In genomic region chr4:106747001-106747580, GRCm38 (mm10) we compare ENCODE assay signal across 19 mouse cellular contexts. TPM values are rescaled to one million over a fixed set of nuclear protein-coding genes. Genes with fewer than 3 reads are reported as not detected.
DNase-seq lines count a peak whose midpoint lies in the region; ATAC-seq lines count a peak whose summit lies in the region.
"Had no signal": no experiment of that assay in that cellular context is flagged by ENCODE, and none has a peak within 500 bp of the region (broad histone marks: within the 10 kb centered on the region; RNA-seq: fewer than 3 reads in every experiment).

No protein-coding gene starts in this region.

- no peak overlapping the region for H3K4me2 ChIP-seq in forebrain, embryonic 12.5 days
- no peak overlapping the region for H3K4me2 ChIP-seq in forebrain, embryonic 15.5 days (replicated peaks)
- H3K4me2 ChIP-seq in limb, embryonic 11.5 days (ENCODE audit: low read depth, severe bottlenecking): no peak overlapping the region
- H3K4me2 ChIP-seq: embryonic facial prominence, embryonic 15.5 days; hindbrain, embryonic 15.5 days; liver, embryonic 11.5 days; lung, embryonic 15.5 days; neural tube, embryonic 15.5 days; stomach, embryonic 15.5 days had no signal

- H3K27me3 ChIP-seq in forebrain, embryonic 12.5 days: 0 out of 2 replicates have a peak, but pooled peaks cover 4% of the 10 kb centered on the region
- H3K27me3 ChIP-seq in forebrain, embryonic 15.5 days: no peaks in the 10 kb centered on the region
- no peaks in the 10 kb centered on the region for H3K27me3 ChIP-seq in limb, embryonic 11.5 days (ENCODE audit: control insufficient read depth, insufficient read depth, low read length)
- H3K27me3 ChIP-seq in limb, embryonic 10.5 days (ENCODE audit: low read depth, poor library complexity, severe bottlenecking): no peaks in the 10 kb centered on the region
- H3K27me3 ChIP-seq: embryonic facial prominence, embryonic 15.5 days; hindbrain, embryonic 15.5 days; lung, embryonic 15.5 days; neural tube, embryonic 15.5 days; stomach, embryonic 15.5 days had no signal

- WGBS in forebrain, embryonic 12.5 days: 81% methylated on average over 1 of the region's 1 CpGs
- 81% methylated on average over 1 of the region's 1 CpGs for WGBS in forebrain, embryonic 15.5 days
- 85% methylated on average over 1 of the region's 1 CpGs for WGBS in limb, embryonic 11.5 days
- WGBS in limb, embryonic 10.5 days: 85% methylated on average over 1 of the region's 1 CpGs

- no peaks in the 10 kb centered on the region for H3K9me3 ChIP-seq in forebrain, embryonic 12.5 days
- no peaks in the 10 kb centered on the region for H3K9me3 ChIP-seq in forebrain, embryonic 15.5 days
- no peaks in the 10 kb centered on the region for H3K9me3 ChIP-seq in limb, embryonic 11.5 days (ENCODE audit: control insufficient read depth, low read length)
- H3K9me3 ChIP-seq in limb, embryonic 10.5 days (replicated peaks): no peaks in the 10 kb centered on the region
- H3K9me3 ChIP-seq: embryonic facial prominence, embryonic 15.5 days; hindbrain, embryonic 15.5 days; lung, embryonic 15.5 days; neural tube, embryonic 15.5 days; stomach, embryonic 15.5 days had no signal

- H3K27ac ChIP-seq in forebrain, embryonic 12.5 days: no peak overlapping the region
- no peak overlapping the region for H3K27ac ChIP-seq in forebrain, embryonic 15.5 days (replicated peaks)
- no peak overlapping the region for H3K27ac ChIP-seq in limb, embryonic 11.5 days (replicated peaks; ENCODE audit: low read depth, low read length)
- H3K27ac ChIP-seq in limb, embryonic 10.5 days: no peak overlapping the region
- H3K27ac ChIP-seq: embryonic facial prominence, embryonic 15.5 days; hindbrain, embryonic 15.5 days; lung, embryonic 15.5 days; neural tube, embryonic 15.5 days; stomach, embryonic 15.5 days had no signal

- no peak overlapping the region for H3K4me3 ChIP-seq in forebrain, embryonic 12.5 days (replicated peaks)
- H3K4me3 ChIP-seq in forebrain, embryonic 15.5 days: no peak overlapping the region
- no peak overlapping the region for H3K4me3 ChIP-seq in limb, embryonic 11.5 days (ENCODE audit: low read depth, low read length)
- no peak overlapping the region for H3K4me3 ChIP-seq in limb, embryonic 10.5 days
- H3K4me3 ChIP-seq: embryonic facial prominence, embryonic 15.5 days; hindbrain, embryonic 15.5 days; lung, embryonic 15.5 days; neural tube, embryonic 15.5 days; stomach, embryonic 15.5 days had no signal

- H3K9ac ChIP-seq in forebrain, embryonic 12.5 days: no peak overlapping the region
- H3K9ac ChIP-seq in forebrain, embryonic 15.5 days (replicated peaks): no peak overlapping the region
- H3K9ac ChIP-seq in limb, embryonic 11.5 days (ENCODE audit: low read length): no peak overlapping the region
- H3K9ac ChIP-seq: embryonic facial prominence, embryonic 15.5 days; hindbrain, embryonic 15.5 days; lung, embryonic 15.5 days; neural tube, embryonic 15.5 days; stomach, embryonic 15.5 days had no signal

- no peaks in the 10 kb centered on the region for H3K36me3 ChIP-seq in forebrain, embryonic 12.5 days (replicated peaks)
- H3K36me3 ChIP-seq in forebrain, embryonic 15.5 days: no peaks in the 10 kb centered on the region
- H3K36me3 ChIP-seq in limb, embryonic 11.5 days (ENCODE audit: control insufficient read depth, insufficient read depth, low read length): no peaks in the 10 kb centered on the region
- peaks cover 15% of the 10 kb centered on the region for H3K36me3 ChIP-seq in limb, embryonic 10.5 days
- H3K36me3 ChIP-seq: embryonic facial prominence, embryonic 15.5 days; hindbrain, embryonic 15.5 days; lung, embryonic 15.5 days; neural tube, embryonic 15.5 days; stomach, embryonic 15.5 days had no signal

- peak; percentile 22; the same call in 1 of the 2 replicates for ATAC-seq in forebrain, embryonic 12.5 days (ENCODE audit: low FRiP score)
- no peak for ATAC-seq in forebrain, embryonic 15.5 days (replicated peaks)
- 0 out of 2 replicates have a peak, but pooled peaks have one; percentile 19 for ATAC-seq in limb, embryonic 11.5 days (ENCODE audit: insufficient number of reproducible peaks, low FRiP score, low TSS enrichment, low read depth)

- peaks cover 18% of the 10 kb centered on the region for H3K4me1 ChIP-seq in forebrain, embryonic 12.5 days
- peaks cover 13% of the 10 kb centered on the region for H3K4me1 ChIP-seq in forebrain, embryonic 15.5 days
- H3K4me1 ChIP-seq in limb, embryonic 11.5 days (ENCODE audit: control insufficient read depth, insufficient read depth, low read length): no peaks in the 10 kb centered on the region
- H3K4me1 ChIP-seq in limb, embryonic 10.5 days: peaks cover 33% of the 10 kb centered on the region
- H3K4me1 ChIP-seq: lung, embryonic 15.5 days had no signal

- no peak for DNase-seq in limb, embryonic 11.5 days (ENCODE audit: low spot score)
- DNase-seq in limb, embryonic 10.5 days (ENCODE audit: low spot score): no peak
- peak; percentile 50 for DNase-seq in forelimb bud, embryonic 11.5 days (ENCODE audit: low read depth, low spot score)
- DNase-seq in right cerebral cortex, postnatal 36 days (ENCODE audit: low spot score in 2 of 2): no peak
- DNase-seq in thymus, postnatal 14 days: no peak
- DNase-seq: cerebellum, adult 8-10 months; gastrocnemius, postnatal 25 days; heart, postnatal 10 days; kidney, adult 18-20 months; thymus, postnatal 36 days had no signal

RNA-seq across cellular contexts. Expression of gene Fam151a, which starts 13.4 kb away (rescaled TPM):
- polyA plus RNA-seq in forebrain, embryonic 12.5 days (2016; fragmentation: Nextera tagmentation; extraction: Ambion mirVana): not detected in 2 replicates
- not detected in 2 replicates for polyA plus RNA-seq in forebrain, embryonic 15.5 days (2015; fragmentation: Nextera tagmentation; extraction: Ambion mirVana)
- polyA plus RNA-seq in limb, embryonic 11.5 days (2014; fragmentation: Nextera tagmentation; extraction: Ambion mirVana): 0.27 TPM in 1 of 2 replicates, not detected in the other
- polyA plus RNA-seq in limb, embryonic 10.5 days (2016; fragmentation: Nextera tagmentation; extraction: Ambion mirVana): 0.09 and 0.13 TPM in 2 replicates
- polyA plus RNA-seq: C2C12; hindbrain, embryonic 15.5 days; neural tube, embryonic 15.5 days had no signal

RNA-seq across cellular contexts. Expression of gene Mroh7, which starts 16.4 kb away (rescaled TPM):
- polyA plus RNA-seq in forebrain, embryonic 12.5 days (2016; fragmentation: Nextera tagmentation; extraction: Ambion mirVana): 0.14 and 0.28 TPM in 2 replicates
- polyA plus RNA-seq in forebrain, embryonic 15.5 days (2015; fragmentation: Nextera tagmentation; extraction: Ambion mirVana): 0.20 and 0.87 TPM in 2 replicates
- 0.30 TPM in 1 of 2 replicates, not detected in the other for polyA plus RNA-seq in limb, embryonic 11.5 days (2014; fragmentation: Nextera tagmentation; extraction: Ambion mirVana)
- 0.04 and 0.05 TPM in 2 replicates for polyA plus RNA-seq in limb, embryonic 10.5 days (2016; fragmentation: Nextera tagmentation; extraction: Ambion mirVana)
- polyA plus RNA-seq: C2C12 had no signal

RNA-seq across cellular contexts. Expression of gene Acot11, which starts 57.7 kb away (rescaled TPM):
- 1.4 TPM in 2 replicates for polyA plus RNA-seq in forebrain, embryonic 12.5 days (2016; fragmentation: Nextera tagmentation; extraction: Ambion mirVana)
- polyA plus RNA-seq in forebrain, embryonic 15.5 days (2015; fragmentation: Nextera tagmentation; extraction: Ambion mirVana): 0.92 and 1.3 TPM in 2 replicates
- polyA plus RNA-seq in limb, embryonic 11.5 days (2014; fragmentation: Nextera tagmentation; extraction: Ambion mirVana): 6.5 and 10.1 TPM in 2 replicates
- 9.0 and 10.7 TPM in 2 replicates for polyA plus RNA-seq in limb, embryonic 10.5 days (2016; fragmentation: Nextera tagmentation; extraction: Ambion mirVana)
